Mouse (Mus musculus) liver, embryonic 14.5 days (tissue): ENCODE measurements around the gene Ocel1. TPM values are rescaled to one million over a fixed set of nuclear protein-coding genes. Genes with fewer than 3 reads are reported as not detected.

Experiments
- ATAC-seq: fragments of 200-750 bp; cut with Nextera tagmentation; 2 replicates; pipeline ENCODE4 v1.8.0; 2017; ENCODE audit warnings: moderate number of reproducible peaks, mild to moderate bottlenecking, moderate library complexity; ENCODE audit not compliant: insufficient read depth
- DNase-seq, 3 experiments: peaks; one replicate each; pipeline ENCODE4 v3.0.0-alpha.2; 2012 to 2013; ENCODE audit warnings: low read depth in 3 of 3, low spot score in 3 of 3
- H3K27ac ChIP-seq: fragments of 300-500 bp; sonication (generic); 2 replicates; pipeline ENCODE4 v1.5.1; 2014; ENCODE audit warnings: moderate library complexity, mild to moderate bottlenecking, control low read depth, inconsistent platforms
- H3K27me3 ChIP-seq: fragments of 300-500 bp; sonication (generic); 2 replicates; pipeline ENCODE4 v1.6.1; 2014; ENCODE audit warnings: mild to moderate bottlenecking, low read length, moderate library complexity; ENCODE audit not compliant: control insufficient read depth, insufficient read depth
- H3K36me3 ChIP-seq: fragments of 300-500 bp; sonication (generic); replicated peaks from 2 replicates; pipeline ENCODE4 v1.6.1; 2014; ENCODE audit warnings: low read depth; ENCODE audit not compliant: control insufficient read depth, insufficient read depth
- H3K4me1 ChIP-seq, 2 experiments: fragments of 200-500 bp in 1 of 2; fragments of 300-500 bp in 1 of 2; sonication (generic) in 1 of 2; replicated peaks; 2 replicates each; pipeline ENCODE4 v1.6.1; 2012 to 2014; ENCODE audit warnings: antibody characterized with exemption in 1 of 2, inconsistent platforms in 1 of 2, low read length in 1 of 2; ENCODE audit not compliant: control insufficient read depth in 2 of 2, insufficient read depth in 2 of 2
- H3K4me2 ChIP-seq: fragments of 300-500 bp; sonication (generic); 2 replicates; pipeline ENCODE4 v1.6.1; 2014; ENCODE audit warnings: low read depth, mild to moderate bottlenecking, control low read depth, moderate library complexity
- H3K4me3 ChIP-seq, 2 experiments: fragments of 200-500 bp in 1 of 2; fragments of 300-500 bp in 1 of 2; sonication (generic) in 1 of 2; 2 replicates each; pipeline ENCODE4 v1.5.1; 2012 to 2014; ENCODE audit warnings: low read depth in 2 of 2, low read length in 2 of 2, mild to moderate bottlenecking in 2 of 2, control low read depth in 1 of 2, inconsistent platforms in 1 of 2, moderate library complexity in 1 of 2; ENCODE audit not compliant: insufficient read depth in 1 of 2
- H3K9ac ChIP-seq: fragments of 300-500 bp; sonication (generic); replicated peaks from 2 replicates; pipeline ENCODE4 v1.6.1; 2014; ENCODE audit warnings: mild to moderate bottlenecking, control low read depth, moderate library complexity
- H3K9me3 ChIP-seq: fragments of 300-500 bp; sonication (generic); 2 replicates; pipeline ENCODE4 v1.6.1; 2016; ENCODE audit warnings: low read length, mixed read lengths; ENCODE audit not compliant: control insufficient read depth
- CTCF ChIP-seq: IDR thresholded peaks from 2 replicates; pipeline ENCODE4 v1.5.1; 2016; ENCODE audit warnings: antibody characterized with exemption, low read depth, control low read depth
- EP300 ChIP-seq: IDR thresholded peaks from 2 replicates; pipeline ENCODE4 v1.6.1; 2016; ENCODE audit warnings: antibody characterized with exemption, low read depth
- WGBS: fragments of 180-500 bp; shearing (Covaris S2); extraction: QIAGEN DNeasy Blood & Tissue Kit; methylation state at CpG from one replicate; pipeline ENCODE4 v1.1.7; 2014; ENCODE audit not compliant: insufficient replicate concordance; 5-methylcytosine and 5-hydroxymethylcytosine counted together
- polyA plus RNA-seq, 2 experiments: library from polyadenylated mRNA; depleted of rRNA in 1 of 2; stranded (reverse) in 1 of 2; unstranded in 1 of 2; fragments of >200 nt; fragmentation: Nextera tagmentation in 1 of 2; extraction: Ambion mirVana in 1 of 2; gene quantifications; 2 replicates each; pipeline versions ENCODE4 v1.2.1 to v1.2.3; 2012 to 2014

The Ocel1 gene
- polyA plus RNA-seq, 2 experiments = 1.9 to 2.8 TPM

GRCm38 (mm10) chr8:71396639-71397305 is 25.7 kb downstream of the Ocel1 start, which contains the start of gene Babam1:
Gene Babam1 (plus strand): TSS chr8:71396861.
- TF ChIP-seq EP300 (no peak), CTCF (no peak)
- no peaks in the 10 kb centered on the region for H3K9me3 ChIP-seq
- H3K4me2 ChIP-seq = peak within 1 kb of the TSS; percentile 87
- under 1% methylated on average over 34 of the region's 34 CpGs for WGBS
- H3K36me3 ChIP-seq = peaks cover 2% of the 10 kb centered on the region; the same call in 1 of the 2 replicates
- peak within 1 kb of the TSS; percentile 11; the same call in 1 of the 2 replicates for H3K27ac ChIP-seq
- DNase-seq = peak; percentile 89 to 93 (median 91)
- peak within 1 kb of the TSS; percentile 56 for H3K9ac ChIP-seq
- peaks cover 6 to 11% of the 10 kb centered on the region in 2 experiments for H3K4me1 ChIP-seq
- H3K4me3 ChIP-seq = peak within 1 kb of the TSS; percentile 68 to 86
- peak; percentile 96 for ATAC-seq
- H3K27me3 ChIP-seq = no peaks in the 10 kb centered on the region

- 69% methylated on average over 12 of the region's 12 CpGs for WGBS
- H3K27me3 ChIP-seq = no peaks in the 10 kb centered on the region
- H3K4me1 ChIP-seq = peaks cover 6 to 11% of the 10 kb centered on the region in 2 experiments
- DNase-seq = no peak
- TF ChIP-seq CTCF (no peak), EP300 (no peak)
- no peaks in the 10 kb centered on the region for H3K9me3 ChIP-seq
- peak overlapping the region; percentile 56 for H3K9ac ChIP-seq
- no peak overlapping the region for H3K27ac ChIP-seq
- H3K4me3 ChIP-seq = peak overlapping the region; percentile 68 to 86
- H3K4me2 ChIP-seq = peak overlapping the region; percentile 87
- no peak for ATAC-seq
- peaks cover 2% of the 10 kb centered on the region; the same call in 1 of the 2 replicates for H3K36me3 ChIP-seq
Measured at GRCm38 (mm10) chr8:71397701-71398100, 26.6 kb downstream of the Ocel1 start.

DNA sequence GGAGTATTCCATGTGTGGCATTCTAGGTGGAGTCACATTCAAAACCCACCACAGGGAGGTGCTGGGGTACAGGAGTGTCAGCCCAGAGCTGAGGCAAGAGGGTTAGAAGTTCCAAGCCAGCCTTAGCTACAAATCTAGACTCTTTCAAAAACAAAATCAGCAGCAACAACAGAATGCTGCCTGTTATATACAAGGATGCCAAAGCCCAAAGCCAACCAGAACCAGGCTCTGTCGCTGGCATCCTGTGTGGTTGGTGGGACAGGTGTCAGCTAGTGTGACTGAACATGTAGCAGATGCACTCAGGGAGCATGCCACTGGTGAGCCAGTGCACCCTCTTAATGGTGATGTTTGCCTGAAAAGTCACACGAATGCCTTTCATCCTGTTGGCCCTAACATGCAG is 29.7 kb downstream of the Ocel1 start:
- H3K27ac ChIP-seq = no peak overlapping the region
- ATAC-seq = no peak
- DNase-seq = no peak
- peaks cover 14 to 19% of the 10 kb centered on the region in 2 experiments for H3K4me1 ChIP-seq
- no peak overlapping the region for H3K4me3 ChIP-seq
- no peak for TF ChIP-seq EP300
- TF ChIP-seq CTCF = no peak
- no peak overlapping the region for H3K9ac ChIP-seq
- no peaks in the 10 kb centered on the region for H3K27me3 ChIP-seq
- H3K4me2 ChIP-seq = no peak overlapping the region
- H3K36me3 ChIP-seq = peaks cover 2% of the 10 kb centered on the region; the same call in 1 of the 2 replicates
- WGBS = 76% methylated on average over 2 of the region's 2 CpGs
- H3K9me3 ChIP-seq = no peaks in the 10 kb centered on the region

- TF ChIP-seq EP300 (no peak), CTCF (no peak)
- ATAC-seq (no peak), DNase-seq (no peak)
- Histone ChIP-seq H3K27ac (no peak overlapping the region), H3K9me3 (no peaks in the 10 kb centered on the region), H3K9ac (no peak overlapping the region), H3K4me2 (no peak overlapping the region), H3K36me3 (peaks cover 2% of the 10 kb centered on the region; the same call in 1 of the 2 replicates), H3K27me3 (no peaks in the 10 kb centered on the region), H3K4me1 (peaks cover 14% of the 10 kb centered on the region in 2 experiments), H3K4me3 (no peak overlapping the region)
Measured at GRCm38 (mm10) chr8:71401454-71401853, 30.4 kb downstream of the Ocel1 start.

- ATAC-seq = no peak
Measured at GRCm38 (mm10) chr8:71402446-71402964, 31.4 kb downstream of the Ocel1 start.

More at GRCm38 (mm10) chr8:71402446-71402964, 31.4 kb downstream of the Ocel1 start:
- Histone ChIP-seq H3K27ac (no peak overlapping the region), H3K4me3 (no peak overlapping the region), H3K4me2 (no peak overlapping the region), H3K36me3 (peaks cover 9% of the 10 kb centered on the region), H3K27me3 (no peaks in the 10 kb centered on the region), H3K9ac (no peak overlapping the region), H3K4me1 (peaks cover 10 to 12% of the 10 kb centered on the region in 2 experiments), H3K9me3 (no peaks in the 10 kb centered on the region)
- no peak for DNase-seq
- TF ChIP-seq CTCF = no peak
- TF ChIP-seq EP300 = no peak
- 78% methylated on average over 9 of the region's 9 CpGs for WGBS
